Mouse (Mus musculus) subcutaneous adipose tissue, adult 2 months (tissue): ENCODE data around the gene Olfr1369-ps1. TPM values are rescaled to one million over a fixed set of nuclear protein-coding genes. Genes with fewer than 3 reads are reported as not detected.

Source experiments
- polyA plus RNA-seq: library from polyadenylated mRNA; depleted of rRNA; stranded (reverse); fragments of >200 nt; gene quantifications from 2 replicates; pipeline ENCODE4 v1.2.3, GENCODE M21; 2012; ENCODE audit warnings: low replicate concordance; rRNA removed

The Olfr1369-ps1 gene
- polyA plus RNA-seq = not detected in 2 replicates

DNA sequence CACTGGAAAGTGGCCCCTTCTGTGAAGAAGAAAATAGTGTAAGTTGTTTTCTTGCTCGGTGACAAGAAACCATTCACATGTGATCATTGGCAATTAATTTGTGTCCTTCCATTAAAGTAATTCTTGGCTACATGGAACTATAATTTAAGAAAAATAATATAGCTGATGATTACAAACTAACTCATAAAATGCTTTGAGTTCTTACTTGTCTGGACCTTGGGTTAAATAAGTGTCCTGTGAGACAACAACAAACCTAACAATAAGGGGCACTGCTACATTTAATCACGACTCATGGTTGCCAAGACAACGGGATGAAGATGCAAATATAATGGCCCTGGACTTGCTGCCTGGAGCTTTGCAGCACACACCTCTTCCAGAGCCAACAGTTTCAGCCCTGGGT is at the start of gene Olfr1369-ps1:
Gene Olfr1369-ps1 (plus strand): TSS at position 301 of the 400 bp plus-strand sequence.

DNA sequence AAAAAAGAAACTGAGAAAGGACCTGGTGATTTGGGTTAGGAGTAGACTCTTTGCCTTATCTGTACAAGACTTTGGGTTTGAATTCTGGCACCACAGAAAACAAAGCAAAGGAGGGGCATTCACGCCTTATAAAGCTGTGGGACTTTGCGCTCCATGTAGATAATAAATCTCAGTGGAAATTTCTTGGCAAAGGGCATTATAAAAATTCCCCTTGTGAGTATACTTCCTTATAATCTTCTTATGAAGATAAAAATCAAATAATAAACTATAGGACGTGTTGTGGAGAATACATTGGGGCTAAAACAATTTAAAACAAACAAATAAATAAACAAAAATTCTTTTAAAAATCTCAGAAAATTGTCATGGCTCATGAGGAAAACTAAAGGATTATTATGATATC is 36.4 kb upstream of the Olfr1369-ps1 start, which contains the start of gene Olfr1370:
Gene Olfr1370 (minus strand): TSS at position 101 of the 400 bp plus-strand sequence.

DNA sequence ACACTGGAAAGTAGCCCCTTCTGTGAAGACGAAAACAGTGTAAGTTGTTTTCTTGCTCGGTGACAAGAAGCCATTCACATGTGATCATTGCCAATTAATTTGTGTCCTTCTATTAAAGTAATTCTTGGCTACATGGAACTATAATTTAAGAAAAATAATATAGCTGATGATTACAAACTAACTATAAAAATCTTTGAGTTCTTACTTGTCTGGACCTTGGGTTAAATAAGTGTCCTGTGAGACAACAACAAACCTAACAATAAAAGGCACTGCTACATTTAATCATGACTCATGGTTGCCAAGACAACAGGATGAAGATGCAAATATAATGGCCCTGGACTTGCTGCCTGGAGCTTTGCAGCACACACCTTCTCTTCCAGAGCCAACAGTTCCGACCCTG is 18.1 kb downstream of the Olfr1369-ps1 start, which contains the start of gene Olfr263:
Gene Olfr263 (plus strand): TSS at position 301 of the 400 bp plus-strand sequence.

DNA sequence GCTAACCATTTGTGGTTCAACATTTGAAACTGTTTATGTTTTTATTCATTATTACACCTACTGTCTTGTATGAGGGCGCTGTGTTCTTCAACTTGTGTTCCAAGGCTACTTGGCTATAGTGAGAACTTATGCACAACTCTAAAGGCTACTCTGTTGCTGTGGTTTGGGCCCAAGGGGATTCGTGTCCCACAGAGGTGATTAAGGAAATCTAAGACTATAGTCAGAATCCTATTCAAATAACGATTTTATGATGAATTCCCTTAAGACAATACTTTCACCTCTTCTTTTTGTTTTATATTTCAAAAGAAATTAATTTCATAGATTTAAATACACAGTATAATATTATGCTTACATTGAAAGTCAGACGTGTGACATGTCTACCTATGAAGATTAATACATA is 34.5 kb downstream of the Olfr1369-ps1 start, which contains the start of gene Olfr1368:
Gene Olfr1368 (minus strand): TSS at position 101 of the 400 bp plus-strand sequence.

Other genes with a start within 250 kb of the Olfr1369-ps1 start
- not detected in 2 replicates for gene Olfr1370, start 36.5 kb upstream of the Olfr1369-ps1 start, polyA plus RNA-seq
- gene Olfr263, start 18.2 kb downstream of the Olfr1369-ps1 start, polyA plus RNA-seq = not detected in 2 replicates
- gene Olfr1368, start 34.4 kb downstream of the Olfr1369-ps1 start, polyA plus RNA-seq = not detected in 2 replicates
- 22.1 and 55.9 TPM in 2 replicates for gene Trim27, start 68.0 kb downstream of the Olfr1369-ps1 start, polyA plus RNA-seq
- gene Gpx5, start 181.2 kb downstream of the Olfr1369-ps1 start, polyA plus RNA-seq = 1.5 and 7.6 TPM in 2 replicates
- gene Gpx6, start 200.6 kb downstream of the Olfr1369-ps1 start, polyA plus RNA-seq = not detected in 2 replicates
- gene Olfr1367, start 235.4 kb downstream of the Olfr1369-ps1 start, polyA plus RNA-seq = not detected in 2 replicates